Mouse (Mus musculus) liver, adult 2 months (tissue): ENCODE results near the gene Unkl.
"Not testable (repeated sequence)": the region's sequence is repeated elsewhere in the genome, so short reads cannot be mapped to it uniquely, and the experiment has no call there.

ENCODE experiments used
- CTCF ChIP-seq: fragments of 200-500 bp; IDR thresholded peaks from 2 replicates; pipeline ENCODE4 v1.5.1; 2011; ENCODE audit warnings: low read depth, low read length, control low read depth
- POLR2A ChIP-seq: fragments of 200-500 bp; IDR thresholded peaks from 2 replicates; pipeline ENCODE4 v1.6.1; 2011; ENCODE audit warnings: low read length, control low read depth; ENCODE audit not compliant: insufficient read depth; ENCODE audit errors: extremely low read depth

DNA sequence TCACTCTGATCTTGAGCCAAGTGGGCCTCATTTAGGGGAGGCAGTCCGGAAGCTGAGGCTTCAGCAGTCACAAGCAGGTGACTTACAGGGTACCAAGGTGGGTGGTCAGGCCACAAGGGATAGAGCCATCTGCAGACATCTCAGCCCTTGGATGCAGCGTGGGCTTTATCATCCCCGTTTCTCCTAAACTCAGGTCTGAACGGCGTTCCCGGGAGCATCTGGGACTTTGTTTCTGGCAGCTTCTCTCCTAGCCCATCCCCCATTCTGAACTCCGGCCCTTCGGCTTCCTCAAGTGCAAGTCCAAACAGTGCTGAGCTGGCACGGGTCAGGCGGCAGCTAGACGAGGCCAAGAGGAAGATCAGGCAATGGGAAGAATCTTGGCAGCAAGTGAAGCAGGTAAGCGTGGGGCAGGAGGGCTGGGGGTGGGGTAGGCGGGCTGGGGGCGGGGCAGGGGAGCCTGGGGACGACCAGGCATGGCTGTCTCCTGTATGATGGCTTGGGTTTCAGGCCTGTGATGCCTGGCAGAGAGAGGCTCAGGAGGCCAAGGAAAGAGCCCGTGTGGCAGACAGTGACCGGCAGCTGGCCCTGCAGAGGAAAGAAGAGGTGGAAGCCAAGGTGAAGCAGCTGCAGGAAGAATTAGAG lies 41.9 kb downstream of the Unkl start:
- TF ChIP-seq POLR2A, CTCF: not testable (repeated sequence)
